Mouse (Mus musculus): ENCODE measurements around the gene Ankdd1a.

- TF ChIP-seq EP300 (IDR thresholded peaks at IDR 0.05; ENCODE audit: low read depth in 1 of 2, low read length in 2 of 2) (no peak), CTCF (IDR thresholded peaks at IDR 0.05 in 2 of 3, conservative IDR thresholded peaks at IDR 0.05 in 1 of 3; ENCODE audit: control insufficient read depth in 1 of 3, insufficient read depth in 1 of 3, low read depth in 2 of 3, low read length in 3 of 3, poor library complexity in 1 of 3, severe bottlenecking in 1 of 3) (no peak), POLR2A (IDR thresholded peaks at IDR 0.05; ENCODE audit: control insufficient read depth in 1 of 2, insufficient read depth in 1 of 2, low read depth in 1 of 2, low read length in 2 of 2, poor library complexity in 1 of 2) (no peak), UBTF (IDR thresholded peaks at IDR 0.05; ENCODE audit: borderline replicate concordance, insufficient read depth, low read depth, low read length) (no peak), GATA1 (IDR thresholded peaks at IDR 0.05; ENCODE audit: low read depth, low read length) (no peak)
Observed at GRCm38 (mm10) chr9:65472769-65473168, 47.2 kb downstream of the Ankdd1a start.

Data from MEL (cell line).